Mouse (Mus musculus) testis, adult 2 months (tissue): ENCODE results near the gene Polr3g. TPM values are rescaled to one million over a fixed set of nuclear protein-coding genes. Genes with fewer than 3 reads are reported as not detected.

Source experiments
- H3K27ac ChIP-seq: fragments of 200-500 bp; 2 replicates; pipeline ENCODE4 v1.5.1; 2012; ENCODE audit warnings: low read depth, low read length; ENCODE audit not compliant: control insufficient read depth, insufficient read depth
- H3K27me3 ChIP-seq: fragments of 200-500 bp; 2 replicates; pipeline ENCODE4 v1.6.1; 2012; ENCODE audit warnings: mild to moderate bottlenecking, low read length, moderate library complexity; ENCODE audit not compliant: control insufficient read depth, insufficient read depth
- H3K36me3 ChIP-seq: fragments of 200-500 bp; 2 replicates; pipeline ENCODE4 v1.6.1; 2012; ENCODE audit warnings: mild to moderate bottlenecking, low read length; ENCODE audit not compliant: control insufficient read depth, insufficient read depth
- H3K4me1 ChIP-seq: fragments of 200-500 bp; 2 replicates; pipeline ENCODE4 v1.6.1; 2012; ENCODE audit warnings: low read length; ENCODE audit not compliant: control insufficient read depth, insufficient read depth
- H3K4me3 ChIP-seq: fragments of 200-500 bp; 2 replicates; pipeline ENCODE4 v1.5.1; 2012; ENCODE audit warnings: low read depth, mild to moderate bottlenecking, low read length, moderate library complexity, mixed read lengths; ENCODE audit not compliant: control insufficient read depth
- CTCF ChIP-seq: fragments of 200-500 bp; IDR thresholded peaks from 2 replicates; pipeline ENCODE4 v1.5.1; 2012; ENCODE audit warnings: low read depth, mild to moderate bottlenecking, inconsistent platforms, low read length, moderate library complexity; ENCODE audit not compliant: control insufficient read depth, insufficient read depth, insufficient replicate concordance
- POLR2A ChIP-seq: fragments of 200-500 bp; IDR thresholded peaks from 2 replicates; pipeline ENCODE4 v1.6.1; 2012; ENCODE audit warnings: low read depth, mild to moderate bottlenecking, inconsistent platforms, low read length, moderate library complexity; ENCODE audit not compliant: control insufficient read depth
- polyA plus RNA-seq: library from polyadenylated mRNA; depleted of rRNA; stranded (reverse); fragments of >200 nt; gene quantifications from 2 replicates; pipeline ENCODE4 v1.2.3, GENCODE M21; 2012

Polr3g gene
- polyA plus RNA-seq, 1 experiment: 7.7 TPM

- Histone ChIP-seq H3K4me1 (no peaks in the 10 kb centered on the region), H3K36me3 (no peaks in the 10 kb centered on the region), H3K27ac (no peak overlapping the region), H3K27me3 (no peaks in the 10 kb centered on the region), H3K4me3 (no peak overlapping the region)
- TF ChIP-seq CTCF: no peak
- no peak for TF ChIP-seq POLR2A
Observed at GRCm38 (mm10) chr13:81689587-81689986, 21.2 kb downstream of the Polr3g start.

- Histone ChIP-seq H3K27me3 (no peaks in the 10 kb centered on the region), H3K36me3 (no peaks in the 10 kb centered on the region), H3K4me3 (no peak overlapping the region), H3K4me1 (no peaks in the 10 kb centered on the region), H3K27ac (no peak overlapping the region)
- TF ChIP-seq POLR2A (no peak), CTCF (no peak)
Observed at GRCm38 (mm10) chr13:81684884-81685283, 25.9 kb downstream of the Polr3g start.

GRCm38 (mm10) chr13:81684258-81684657, 26.6 kb downstream of the Polr3g start:
- Histone ChIP-seq H3K27me3 (no peaks in the 10 kb centered on the region), H3K27ac (no peak overlapping the region), H3K4me1 (no peaks in the 10 kb centered on the region), H3K36me3 (no peaks in the 10 kb centered on the region), H3K4me3 (no peak overlapping the region)
- TF ChIP-seq CTCF (no peak), POLR2A (no peak)

- H3K4me1 ChIP-seq: no peaks in the 10 kb centered on the region
Observed at GRCm38 (mm10) chr13:81683107-81683506, 27.7 kb downstream of the Polr3g start.

GRCm38 (mm10) chr13:81675333-81675732, 35.5 kb downstream of the Polr3g start:
- H3K4me1 ChIP-seq: no peaks in the 10 kb centered on the region
- H3K4me3 ChIP-seq: no peak overlapping the region
- TF ChIP-seq POLR2A (no peak), CTCF (no peak)
- no peaks in the 10 kb centered on the region for H3K36me3 ChIP-seq
- H3K27ac ChIP-seq: no peak overlapping the region
- no peaks in the 10 kb centered on the region for H3K27me3 ChIP-seq

More at GRCm38 (mm10) chr13:81683107-81683506, 27.7 kb downstream of the Polr3g start:
- H3K27me3 ChIP-seq: no peaks in the 10 kb centered on the region
- H3K36me3 ChIP-seq: no peaks in the 10 kb centered on the region
- H3K4me3 ChIP-seq: no peak overlapping the region
- TF ChIP-seq CTCF (no peak), POLR2A (no peak)
- H3K27ac ChIP-seq: no peak overlapping the region

GRCm38 (mm10) chr13:81667713-81668112, 43.1 kb downstream of the Polr3g start:
- no peaks in the 10 kb centered on the region for H3K27me3 ChIP-seq
- TF ChIP-seq CTCF: no peak
- TF ChIP-seq POLR2A: no peak
- peaks cover 1% of the 10 kb centered on the region; the same call in 1 of the 2 replicates for H3K36me3 ChIP-seq
- no peak overlapping the region for H3K4me3 ChIP-seq
- H3K27ac ChIP-seq: no peak overlapping the region
- H3K4me1 ChIP-seq: no peaks in the 10 kb centered on the region

- no peak overlapping the region for H3K4me3 ChIP-seq
- no peaks in the 10 kb centered on the region for H3K4me1 ChIP-seq
- TF ChIP-seq CTCF: no peak
- no peak for TF ChIP-seq POLR2A
- peaks cover under 1% of the 10 kb centered on the region; the same call in 1 of the 2 replicates for H3K36me3 ChIP-seq
- no peaks in the 10 kb centered on the region for H3K27me3 ChIP-seq
- no peak overlapping the region for H3K27ac ChIP-seq
Observed at GRCm38 (mm10) chr13:81664331-81664698, 46.5 kb downstream of the Polr3g start.
